ENCODE assay signal across 10 mouse cellular contexts in genomic region chr7:90145897-90146296, GRCm38 (mm10). TPM values are rescaled to one million over a fixed set of nuclear protein-coding genes. Genes with fewer than 3 reads are reported as not detected.
DNase-seq lines count a peak whose midpoint lies in the region; ATAC-seq lines count a peak whose summit lies in the region.
"Had no signal": no experiment of that assay in that cellular context is flagged by ENCODE, and none has a peak within 500 bp of the region (broad histone marks: within the 10 kb centered on the region; RNA-seq: fewer than 3 reads in every experiment).

No protein-coding gene starts in this region.

- ATAC-seq in megakaryocyte, adult 5-6 weeks (ENCODE audit: poor library complexity, severe bottlenecking) = no peak
- ATAC-seq in kidney, embryonic 15.5 days (replicated peaks; ENCODE audit: low FRiP score) = peak; percentile 54; the same call in 1 of the 2 replicates
- peak; percentile 56; the same call in 1 of the 2 replicates for ATAC-seq in stomach, embryonic 16.5 days (ENCODE audit: insufficient read depth, low FRiP score)
- no peak for ATAC-seq in midbrain, embryonic 11.5 days (ENCODE audit: low FRiP score)

- H3K4me3 ChIP-seq in megakaryocyte, embryonic 14.5 days (replicated peaks) = peak overlapping the region; percentile 86
- H3K4me3 ChIP-seq in kidney, embryonic 15.5 days (replicated peaks) = 0 out of 2 replicates have a peak overlapping the region, but pooled peaks have one; percentile 8
- no peak overlapping the region for H3K4me3 ChIP-seq in stomach, embryonic 16.5 days (replicated peaks; ENCODE audit: low read length)
- no peak overlapping the region for H3K4me3 ChIP-seq in midbrain, embryonic 11.5 days (ENCODE audit: low read depth, low read length)
- H3K4me3 ChIP-seq: hindbrain, embryonic 15.5 days had no signal

- H3K9ac ChIP-seq in kidney, embryonic 15.5 days = no peak overlapping the region
- H3K9ac ChIP-seq in stomach, embryonic 16.5 days (ENCODE audit: low read length) = no peak overlapping the region
- no peak overlapping the region for H3K9ac ChIP-seq in midbrain, embryonic 11.5 days (ENCODE audit: low read length)
- H3K9ac ChIP-seq: hindbrain, embryonic 15.5 days had no signal

- peak; percentile 44 for DNase-seq in cerebellum, adult 9-10 months
- DNase-seq in cerebellum, postnatal 36 days = no peak
- DNase-seq in retina, embryonic 14.5 days (ENCODE audit: low spot score) = no peak
- DNase-seq in midbrain, embryonic 11.5 days (ENCODE audit: low spot score, missing footprints) = no peak
- DNase-seq: thymus, postnatal 25 days had no signal

- peaks cover 74% of the 10 kb centered on the region for H3K4me1 ChIP-seq in megakaryocyte, embryonic 14.5 days
- H3K4me1 ChIP-seq in kidney, embryonic 15.5 days = peaks cover 52% of the 10 kb centered on the region
- peaks cover 41% of the 10 kb centered on the region for H3K4me1 ChIP-seq in stomach, embryonic 16.5 days (ENCODE audit: control insufficient read depth, insufficient read depth, low read length)
- H3K4me1 ChIP-seq in midbrain, embryonic 11.5 days (ENCODE audit: control insufficient read depth, insufficient read depth, low read length) = no peaks in the 10 kb centered on the region

- H3K4me2 ChIP-seq in kidney, embryonic 15.5 days = peak overlapping the region; percentile 31
- H3K4me2 ChIP-seq in stomach, embryonic 16.5 days (ENCODE audit: low read depth, low read length) = peak overlapping the region; percentile 42
- no peak overlapping the region for H3K4me2 ChIP-seq in midbrain, embryonic 11.5 days
- H3K4me2 ChIP-seq: hindbrain, embryonic 15.5 days had no signal

- peaks cover 7% of the 10 kb centered on the region for H3K36me3 ChIP-seq in megakaryocyte, embryonic 14.5 days (replicated peaks; ENCODE audit: low read length)
- H3K36me3 ChIP-seq in kidney, embryonic 15.5 days = no peaks in the 10 kb centered on the region
- no peaks in the 10 kb centered on the region for H3K36me3 ChIP-seq in stomach, embryonic 16.5 days (ENCODE audit: control insufficient read depth, insufficient read depth, low read length)
- H3K36me3 ChIP-seq in midbrain, embryonic 11.5 days (ENCODE audit: control insufficient read depth, insufficient read depth, low read length) = no peaks in the 10 kb centered on the region
- H3K36me3 ChIP-seq: hindbrain, embryonic 15.5 days had no signal

- no peaks in the 10 kb centered on the region for H3K27me3 ChIP-seq in megakaryocyte, embryonic 14.5 days (replicated peaks)
- no peaks in the 10 kb centered on the region for H3K27me3 ChIP-seq in kidney, embryonic 15.5 days
- no peaks in the 10 kb centered on the region for H3K27me3 ChIP-seq in stomach, embryonic 16.5 days (ENCODE audit: control insufficient read depth, insufficient read depth, low read length)
- H3K27me3 ChIP-seq in midbrain, embryonic 11.5 days (ENCODE audit: control insufficient read depth, insufficient read depth, low read length) = no peaks in the 10 kb centered on the region
- H3K27me3 ChIP-seq: hindbrain, embryonic 15.5 days had no signal

- WGBS in kidney, embryonic 15.5 days = 25% methylated on average over 4 of the region's 4 CpGs
- 31% methylated on average over 4 of the region's 4 CpGs for WGBS in stomach, embryonic 16.5 days
- WGBS in midbrain, embryonic 11.5 days = 77% methylated on average over 4 of the region's 4 CpGs

- no peaks in the 10 kb centered on the region for H3K9me3 ChIP-seq in megakaryocyte, embryonic 14.5 days
- H3K9me3 ChIP-seq in kidney, embryonic 15.5 days (replicated peaks) = no peaks in the 10 kb centered on the region
- H3K9me3 ChIP-seq in stomach, embryonic 16.5 days (replicated peaks; ENCODE audit: control insufficient read depth, low read length) = no peaks in the 10 kb centered on the region
- H3K9me3 ChIP-seq in midbrain, embryonic 11.5 days (ENCODE audit: control insufficient read depth, low read length) = no peaks in the 10 kb centered on the region
- H3K9me3 ChIP-seq: hindbrain, embryonic 15.5 days had no signal

- H3K27ac ChIP-seq in kidney, embryonic 15.5 days = peak overlapping the region; percentile 76
- peak overlapping the region; percentile 52 for H3K27ac ChIP-seq in stomach, embryonic 16.5 days (ENCODE audit: low read length)
- no peak overlapping the region for H3K27ac ChIP-seq in midbrain, embryonic 11.5 days (ENCODE audit: low read depth, low read length)
- H3K27ac ChIP-seq: hindbrain, embryonic 15.5 days had no signal

RNA-seq across cellular contexts. Expression of gene Picalm, which starts 15.9 kb away (rescaled TPM):
- polyA plus RNA-seq in megakaryocyte, embryonic 14.5 days (2012; ENCODE audit: insufficient read depth, low replicate concordance) = 16.1 and 47.5 TPM in 2 replicates
- total RNA-seq in megakaryocyte, adult 5-6 weeks (2015) = 253 and 272 TPM in 2 replicates
- total RNA-seq in megakaryocyte, adult 5-6 weeks (2017) = 252 and 280 TPM in 2 replicates
- polyA plus RNA-seq in kidney, embryonic 15.5 days (2015; fragmentation: Nextera tagmentation; extraction: Ambion mirVana) = 39.1 and 39.9 TPM in 2 replicates
- polyA plus RNA-seq in stomach, embryonic 16.5 days (2015; fragmentation: Nextera tagmentation; extraction: Ambion mirVana) = 39.0 and 46.9 TPM in 2 replicates
- 34.5 and 35.7 TPM in 2 replicates for polyA plus RNA-seq in midbrain, embryonic 11.5 days (2014; fragmentation: Nextera tagmentation; extraction: Ambion mirVana)

Comparison
In these comparisons a context has a peak if more than half of its experiments do, and no peak if none do; other contexts are left out.
1. H3K4me3 ChIP-seq: peak in megakaryocyte, embryonic 14.5 days (single experiment) and kidney, embryonic 15.5 days (single experiment); none in stomach, embryonic 16.5 days (single experiment) and midbrain, embryonic 11.5 days (single experiment).
2. ATAC-seq: peak in kidney, embryonic 15.5 days (single experiment) and stomach, embryonic 16.5 days (single experiment); none in megakaryocyte, adult 5-6 weeks (single experiment) and midbrain, embryonic 11.5 days (single experiment).